Mouse (Mus musculus) adrenal gland, postnatal 4 days (tissue): ENCODE data around the gene Fndc4. TPM values are rescaled to one million over a fixed set of nuclear protein-coding genes. Genes with fewer than 3 reads are reported as not detected.

Source experiments
- DNase-seq, 2 experiments: peaks; one replicate each; pipeline ENCODE4 v3.0.0; 2021 to 2022; ENCODE audit warnings: low spot score in 2 of 2, mixed read lengths in 2 of 2
- long read RNA-seq, 2 experiments: library from polyadenylated mRNA; stranded (forward); transcript quantifications; one replicate each; pipeline ENCODE4 v2.0.0; 2021
- total RNA-seq, 2 experiments: library from RNA; stranded (reverse); gene quantifications; 2 replicates each; pipeline ENCODE4 v1.2.3; 2021

The Fndc4 gene
- total RNA-seq, result 10 to 100 TPM; 12.8 to 18.3 TPM
- long read RNA-seq, experiment 1, partial matches to known transcripts, result 0 of 2 reads
- long read RNA-seq, experiment 1, other reads (novel, unspliced or antisense), result 1 of 2 reads
- long read RNA-seq, experiment 2, partial matches to known transcripts, result 3 of 12 reads
- long read RNA-seq, experiment 2, other reads (novel, unspliced or antisense), result 3 of 12 reads

DNA sequence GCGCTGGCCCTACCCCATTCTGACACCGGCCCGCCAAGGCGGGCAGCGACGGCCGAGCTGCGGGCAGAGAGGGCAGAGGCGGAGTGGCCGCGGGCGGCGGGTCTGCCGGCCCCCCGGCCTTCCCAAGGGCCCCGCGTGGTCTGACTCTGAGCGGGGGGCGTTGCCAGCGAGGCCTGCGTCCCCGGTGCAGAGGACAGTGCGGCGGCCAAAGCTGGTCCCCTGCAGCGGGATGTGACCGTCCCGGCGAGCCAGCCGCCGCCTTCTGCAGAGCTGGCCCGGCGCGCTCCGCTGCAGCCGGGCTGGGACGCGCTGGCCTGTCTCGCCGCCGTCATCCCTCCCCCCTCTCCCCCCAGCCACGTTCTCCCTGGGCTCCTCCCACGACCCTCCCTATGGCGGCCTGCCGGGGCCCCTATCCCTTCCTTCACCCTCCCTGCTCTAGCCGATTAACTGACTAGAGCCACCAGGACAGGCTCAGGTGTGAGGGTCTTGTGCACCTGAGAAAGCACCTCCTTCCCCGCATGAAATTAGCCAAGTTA, at the start of gene Fndc4:
TSS of gene Fndc4 (minus strand) at position 475 of the 536 bp plus-strand sequence.
- peak in 1 of 2 experiments; percentile 9 for DNase-seq

- peak in 1 of 2 experiments; percentile 13 for DNase-seq
These were observed 32.4 kb upstream of the Fndc4 start for GRCm38 (mm10) chr5:31328255-31328654.

DNA sequence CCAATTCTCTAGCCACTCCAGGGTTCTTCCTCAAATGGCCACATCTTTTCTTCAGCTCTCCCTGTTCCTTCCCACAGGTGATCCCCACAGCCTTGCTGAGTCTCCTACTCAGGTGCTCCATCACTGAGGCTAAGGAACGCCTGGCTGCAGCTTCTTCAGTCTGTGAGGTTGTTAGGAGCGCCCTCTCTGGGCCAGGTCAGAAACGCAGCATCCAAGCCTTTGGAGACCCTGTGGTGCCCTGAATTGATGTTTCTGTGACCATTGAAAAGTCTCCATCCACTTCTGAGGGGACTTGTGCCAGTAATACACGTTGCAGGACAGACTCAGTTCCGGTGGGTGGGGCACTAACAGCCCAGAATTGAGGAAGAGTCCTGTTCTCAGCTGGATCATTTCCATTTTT, 31.0 kb upstream of the Fndc4 start:
- DNase-seq, result no peak

GRCm38 (mm10) chr5:31324085-31324484, 28.2 kb upstream of the Fndc4 start:
- DNase-seq, result no peak

DNA sequence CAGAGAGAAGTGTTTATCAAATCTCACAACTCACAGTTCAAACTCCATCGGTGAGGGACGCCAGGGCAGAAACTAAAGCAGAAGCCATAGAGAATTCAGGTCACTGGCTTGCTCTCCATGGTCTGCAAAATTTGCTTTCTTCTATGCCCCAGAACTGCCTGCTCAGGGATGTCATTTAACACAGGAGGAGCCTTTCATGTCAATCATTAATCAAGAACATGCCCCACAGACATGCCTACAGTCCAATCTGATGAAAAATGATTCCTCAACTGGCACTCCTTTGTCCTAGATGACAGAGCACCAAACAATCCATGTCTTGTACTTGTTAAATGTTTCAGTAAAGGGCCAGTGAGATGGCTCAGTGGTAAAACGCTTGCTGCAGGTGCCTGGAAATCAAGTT, 26.9 kb upstream of the Fndc4 start:
- no peak for DNase-seq

GRCm38 (mm10) chr5:31312806-31313205, 16.9 kb upstream of the Fndc4 start:
- no peak for DNase-seq

DNA sequence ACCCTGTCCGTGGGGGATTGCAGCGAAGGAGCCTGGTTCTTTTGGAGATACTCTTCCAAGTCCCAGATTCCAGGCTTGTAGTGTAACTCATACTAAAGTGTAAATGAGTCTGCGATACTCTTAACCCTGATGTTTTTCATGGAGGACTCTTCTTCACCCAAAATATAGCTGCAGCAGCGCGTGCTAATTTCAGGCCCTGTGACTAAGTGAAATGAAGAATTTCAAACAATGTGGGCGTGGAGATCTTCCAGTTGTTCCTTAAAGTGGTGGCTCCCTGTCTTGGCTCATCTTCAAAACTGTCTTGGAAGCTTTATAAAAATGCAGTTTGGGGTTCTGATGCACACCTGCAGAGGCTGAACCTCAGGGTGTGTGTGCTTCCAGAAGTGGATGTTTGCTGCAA, 7.2 kb upstream of the Fndc4 start:
- no peak for DNase-seq

GRCm38 (mm10) chr5:31301866-31302265, 6.0 kb upstream of the Fndc4 start:
- DNase-seq, result no peak

GRCm38 (mm10) chr5:31298486-31298885, 2.6 kb upstream of the Fndc4 start:
- no peak for DNase-seq

DNA sequence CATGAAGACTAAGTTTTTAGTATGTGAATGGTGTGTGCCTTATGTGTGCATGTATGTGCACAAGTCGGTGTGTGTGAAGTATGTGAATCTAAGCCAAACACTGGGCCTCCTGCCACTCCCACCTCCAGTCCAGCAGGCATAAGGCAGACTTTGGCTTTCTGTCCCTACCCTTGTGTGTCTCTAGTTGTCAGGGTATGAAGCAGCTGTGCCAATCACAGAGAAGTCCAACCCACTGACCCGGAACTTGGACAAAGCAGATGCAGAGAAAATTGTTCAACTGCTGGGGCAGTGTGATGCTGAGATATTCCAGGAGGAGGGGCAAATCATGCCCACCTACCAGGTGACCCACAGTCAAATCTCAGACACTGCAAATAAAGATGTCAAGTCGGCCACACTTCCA, 2.1 kb upstream of the Fndc4 start:
- DNase-seq, result no peak

DNA sequence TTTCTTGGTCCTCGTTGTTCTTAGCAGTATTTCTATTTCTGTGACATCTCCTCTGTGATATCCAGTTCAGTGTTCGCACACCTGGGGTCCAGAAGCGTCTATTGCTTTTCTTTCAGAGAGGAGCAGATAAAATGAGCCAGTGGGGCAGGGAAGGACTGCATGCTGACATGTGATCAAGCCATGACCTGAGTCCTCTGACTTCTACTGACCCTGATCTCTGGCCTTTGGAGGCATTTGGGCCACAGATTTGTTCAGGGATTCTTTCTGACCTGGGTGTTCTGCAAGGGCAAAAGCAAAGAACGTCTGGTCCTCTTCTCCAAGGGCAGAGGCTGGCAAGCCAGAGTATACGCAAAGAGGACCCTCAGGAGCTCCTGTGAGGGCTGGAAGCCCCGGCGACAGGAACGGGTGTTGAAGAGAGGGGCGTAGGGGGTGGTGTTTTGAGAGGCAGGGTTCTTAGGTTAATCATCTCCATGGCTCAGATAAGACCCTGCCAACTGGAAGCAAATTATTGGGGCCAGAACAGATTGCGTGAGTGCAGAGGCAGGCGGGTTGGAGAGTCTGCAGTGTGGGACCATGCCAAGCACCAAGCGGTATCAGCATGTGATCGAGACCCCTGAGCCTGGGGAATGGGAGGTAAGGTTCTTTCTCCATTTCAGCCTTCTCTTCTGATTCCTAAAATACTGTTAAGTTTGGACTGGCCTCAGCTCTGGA, 1.3 kb upstream of the Fndc4 start, which contains the start of gene Gckr:
TSS of gene Gckr (plus strand) at position 397 of the 711 bp plus-strand sequence.
- no peak for DNase-seq

DNA sequence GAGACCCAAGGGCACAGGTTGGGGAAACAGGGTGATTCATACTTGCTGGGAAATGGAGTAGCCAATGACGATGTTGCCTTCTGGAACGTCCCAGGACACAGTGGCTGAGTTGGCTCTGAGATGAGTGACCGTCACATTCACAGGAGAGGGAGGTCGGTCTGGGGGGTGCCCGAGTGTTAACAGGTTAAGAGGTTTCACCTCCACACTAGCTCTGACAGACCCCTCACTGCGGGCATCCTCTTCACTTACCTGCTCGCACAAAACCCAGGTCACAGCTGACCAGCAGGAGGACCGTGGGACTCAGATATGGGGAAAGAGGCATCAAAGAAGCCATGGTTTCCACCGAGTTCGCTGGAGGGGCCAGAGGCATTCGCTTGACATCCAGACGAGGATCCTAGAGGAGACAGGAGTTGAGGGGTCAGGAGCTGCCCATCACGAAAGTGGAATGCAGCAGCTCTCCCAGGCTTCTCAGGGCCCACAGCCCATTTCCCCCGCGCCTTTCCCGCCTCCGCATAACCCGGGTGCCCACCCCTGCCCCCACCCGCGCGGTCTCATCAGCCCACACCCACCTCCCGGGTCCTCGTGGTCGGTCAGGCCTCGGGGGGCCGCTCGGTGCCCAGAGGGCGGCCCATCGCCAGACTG, 795 bp downstream of the Fndc4 start:
- DNase-seq, result no peak

- no peak for DNase-seq
These were observed 4.6 kb downstream of the Fndc4 start for GRCm38 (mm10) chr5:31291361-31291688.

GRCm38 (mm10) chr5:31290521-31291360, 5.1 kb downstream of the Fndc4 start, which contains the start of gene Ift172:
Gene Ift172, minus strand, starts transcription at chr5:31291116.
- peak; percentile 84 to 87 for DNase-seq

- no peak for DNase-seq
These were observed 6.2 kb downstream of the Fndc4 start for GRCm38 (mm10) chr5:31289626-31290230.

GRCm38 (mm10) chr5:31288655-31289054, 7.2 kb downstream of the Fndc4 start:
- DNase-seq, result no peak

- DNase-seq, result no peak
These were observed 7.7 kb downstream of the Fndc4 start for GRCm38 (mm10) chr5:31288225-31288624.

DNA sequence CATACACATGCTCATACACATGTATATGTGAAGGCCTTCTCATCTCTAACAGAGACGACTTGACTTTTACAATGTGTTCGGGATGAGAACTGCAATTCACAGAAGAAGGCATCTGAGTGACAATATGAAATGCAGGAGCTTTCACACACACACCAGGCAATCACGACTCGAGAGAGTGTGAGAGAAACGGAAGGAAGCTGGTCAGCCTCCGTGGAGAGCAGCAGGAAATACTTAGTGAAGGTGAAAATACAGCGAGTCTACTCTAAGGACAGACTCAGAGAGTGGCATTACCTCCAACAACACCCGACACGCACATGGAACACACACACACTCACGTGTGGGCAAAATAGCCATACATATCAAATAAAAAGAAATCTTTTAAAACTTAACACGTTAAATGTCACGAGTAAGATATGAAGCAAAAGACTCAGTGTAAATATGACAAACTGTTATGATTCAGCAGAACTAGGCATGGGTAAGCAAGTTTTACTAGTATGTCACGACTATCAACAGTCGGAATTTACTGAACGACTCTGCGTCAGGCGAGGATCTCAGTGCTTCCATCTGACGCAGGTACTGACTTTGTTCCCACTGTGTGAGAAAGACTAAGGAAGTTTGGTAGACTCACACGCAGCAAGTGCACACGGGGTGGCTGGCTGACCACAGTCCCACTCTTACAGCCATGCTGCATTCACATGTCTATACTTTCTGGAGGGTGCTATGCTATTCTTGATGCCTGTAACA, 16.5 kb downstream of the Fndc4 start:
- DNase-seq, result no peak

GRCm38 (mm10) chr5:31273018-31273417, 22.9 kb downstream of the Fndc4 start:
- no peak for DNase-seq

GRCm38 (mm10) chr5:31267686-31268085, 28.2 kb downstream of the Fndc4 start:
- DNase-seq, result no peak
